Mouse (Mus musculus) ES-Bruce4 (cell line): ENCODE results near the gene Ssc5d.

Experiments
- CTCF ChIP-seq: IDR thresholded peaks from one replicate; pipeline ENCODE4 v1.8.1; 2011; ENCODE audit warnings: low read depth, low read length
- EP300 ChIP-seq: IDR thresholded peaks from 2 replicates; pipeline ENCODE4 v1.6.1; 2011; ENCODE audit warnings: low read depth, low read length; ENCODE audit not compliant: insufficient read depth
- POLR2A ChIP-seq: IDR thresholded peaks from one replicate; pipeline ENCODE4 v1.8.1; 2011; ENCODE audit warnings: low read length; ENCODE audit not compliant: insufficient read depth

GRCm38 (mm10) chr7:4927711-4928110 lies 2.1 kb downstream of the Ssc5d start:
- TF ChIP-seq CTCF (no peak), POLR2A (no peak), EP300 (no peak)
